Mouse (Mus musculus) lung, postnatal 0 days (tissue): ENCODE measurements around the gene Parp1.
"Not testable (repeated sequence)": the region's sequence is repeated elsewhere in the genome, so short reads cannot be mapped to it uniquely, and the experiment has no call there.

Experiments
- CTCF ChIP-seq: IDR thresholded peaks from 2 replicates; pipeline ENCODE4 v1.5.1; 2016; ENCODE audit warnings: antibody characterized with exemption, mild to moderate bottlenecking
- EP300 ChIP-seq: IDR thresholded peaks from 2 replicates; pipeline ENCODE4 v1.6.1; 2016; ENCODE audit warnings: antibody characterized with exemption, mild to moderate bottlenecking, control low read depth

GRCm38 (mm10) chr1:180571721-180572120, 3.0 kb downstream of the Parp1 start:
- not testable (repeated sequence) for TF ChIP-seq CTCF, EP300
